Mouse (Mus musculus): ENCODE results near the gene Igdcc3.
"Not testable (repeated sequence)": the region's sequence is repeated elsewhere in the genome, so short reads cannot be mapped to it uniquely, and the experiment has no call there.

The Igdcc3 gene

DNA sequence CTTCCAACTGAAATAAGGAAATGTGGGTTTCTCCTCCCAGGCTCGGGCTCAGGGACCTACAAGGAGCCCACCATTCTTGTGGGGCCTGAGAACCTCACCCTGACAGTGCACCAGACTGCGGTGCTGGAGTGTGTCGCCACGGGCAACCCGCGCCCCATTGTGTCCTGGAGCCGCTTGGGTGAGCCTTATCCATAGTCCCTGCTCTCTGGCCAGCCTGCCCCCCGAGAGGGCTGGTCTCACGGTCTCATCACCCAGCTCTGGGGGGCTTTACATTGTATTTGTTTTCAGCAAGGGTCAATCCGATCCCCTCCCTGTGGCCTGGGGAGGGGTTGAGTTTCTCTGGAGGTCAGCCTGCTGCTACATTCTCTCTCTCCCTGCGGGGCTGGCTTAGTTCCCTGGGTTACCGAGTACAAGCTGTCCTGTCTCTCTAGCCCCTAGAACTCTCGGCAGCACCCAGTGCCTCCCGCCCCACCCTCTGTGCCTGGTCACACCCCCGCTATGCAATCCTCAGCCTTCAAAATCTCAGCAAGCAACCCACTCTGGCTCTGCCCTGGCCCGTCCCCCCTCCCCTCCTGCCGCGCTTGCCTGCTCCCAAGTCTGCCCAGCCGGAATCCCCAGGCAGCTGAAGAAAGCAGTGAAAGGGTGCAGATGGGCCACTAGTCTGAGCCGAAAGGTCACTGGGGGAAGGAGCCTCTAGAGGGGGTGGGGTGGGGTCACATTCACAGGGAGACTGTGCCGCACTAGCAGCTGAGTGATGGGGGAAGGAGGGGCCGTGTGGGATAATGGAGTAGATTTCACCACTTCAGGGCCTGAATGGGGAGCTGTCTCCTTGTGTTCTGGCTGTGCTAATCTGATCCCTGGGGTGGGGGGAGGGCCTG, 37.6 kb downstream of the Igdcc3 start:
- DNase-seq = no peak

GRCm38 (mm10) chr9:65179817-65180624, 39.0 kb downstream of the Igdcc3 start:
- DNase-seq = no peak

- DNase-seq = peak; percentile 71
Measured at GRCm38 (mm10) chr9:65188599-65188998, 47.6 kb downstream of the Igdcc3 start.

GRCm38 (mm10) chr9:65190306-65190705, 49.3 kb downstream of the Igdcc3 start:
- no peak for DNase-seq

DNA sequence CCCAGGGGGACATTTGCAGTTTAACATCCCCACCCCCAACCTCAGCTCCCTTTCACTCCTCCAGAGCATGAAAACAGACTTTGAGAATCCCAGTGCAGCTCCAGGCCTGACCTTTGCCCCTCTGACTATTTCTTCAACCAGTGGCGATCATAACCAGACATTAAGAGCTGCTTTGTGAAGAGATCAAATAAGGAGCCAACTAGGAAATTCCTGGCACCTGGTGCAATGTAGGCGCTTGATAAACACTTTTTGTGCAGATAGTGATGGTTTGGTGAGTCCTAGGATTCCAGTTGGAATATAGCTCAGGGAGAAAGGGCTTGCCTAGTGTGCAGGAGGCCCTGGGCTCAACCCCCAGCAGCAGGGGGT, 50.4 kb downstream of the Igdcc3 start:
- no peak for DNase-seq

DNA sequence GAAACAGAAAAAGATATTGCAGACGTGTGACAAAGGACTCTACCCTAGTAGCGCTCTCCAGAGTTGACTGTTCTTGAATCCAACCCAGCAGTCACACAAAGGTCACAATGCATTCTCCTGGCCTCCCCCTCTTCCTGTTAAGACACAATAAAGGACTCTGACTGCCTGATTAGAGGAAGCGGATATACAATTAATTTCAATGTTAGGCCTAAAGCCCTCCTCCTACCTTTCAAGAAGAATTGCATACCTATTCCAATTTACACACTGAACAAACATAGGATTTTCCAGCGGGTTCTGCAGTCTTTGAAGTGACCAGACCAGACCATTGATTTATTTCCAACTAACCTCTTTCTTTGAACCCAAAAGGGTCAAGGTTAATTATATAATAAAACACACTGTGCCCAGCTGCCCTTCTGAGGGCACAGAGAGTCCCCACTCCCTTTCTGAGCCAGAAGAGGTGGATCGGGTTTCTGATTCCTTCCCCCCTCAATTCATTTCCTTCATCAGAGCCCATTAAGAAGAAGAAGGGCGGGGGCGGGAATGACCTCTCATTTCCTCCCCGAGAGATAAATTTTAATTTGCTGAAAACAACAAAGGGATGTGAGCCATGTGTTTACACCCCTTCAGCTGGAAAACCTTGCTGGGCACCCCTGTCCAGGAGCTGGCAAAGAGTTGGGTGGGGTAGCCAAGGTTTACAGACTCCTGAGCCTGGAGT, 50.9 kb downstream of the Igdcc3 start:
- no peak for DNase-seq

GRCm38 (mm10) chr9:65193214-65193613, 52.2 kb downstream of the Igdcc3 start:
- DNase-seq = no peak

DNA sequence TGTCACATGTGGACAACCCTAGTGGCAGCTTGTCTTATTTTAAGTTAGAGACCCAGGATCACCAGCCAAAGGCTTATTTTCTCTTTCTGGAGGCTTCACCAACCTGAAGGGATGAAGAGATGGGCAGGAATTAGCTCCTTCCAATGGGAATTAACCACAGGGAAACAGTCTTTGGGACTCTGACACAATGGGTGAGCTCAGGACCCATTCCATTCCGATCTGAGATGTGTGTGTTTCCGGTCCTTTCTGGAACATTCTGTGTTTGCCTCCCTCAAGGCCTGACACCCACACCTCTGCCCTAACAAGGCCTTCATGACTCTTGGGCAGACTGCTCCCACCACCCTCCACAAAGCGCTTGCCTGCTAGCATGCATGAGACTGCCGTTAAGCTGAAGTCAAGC, 54.1 kb downstream of the Igdcc3 start, which contains the start of gene Parp16:
Parp16 (plus strand) TSS at position 301 of the 400 bp plus-strand sequence.
- DNase-seq = no peak

DNA sequence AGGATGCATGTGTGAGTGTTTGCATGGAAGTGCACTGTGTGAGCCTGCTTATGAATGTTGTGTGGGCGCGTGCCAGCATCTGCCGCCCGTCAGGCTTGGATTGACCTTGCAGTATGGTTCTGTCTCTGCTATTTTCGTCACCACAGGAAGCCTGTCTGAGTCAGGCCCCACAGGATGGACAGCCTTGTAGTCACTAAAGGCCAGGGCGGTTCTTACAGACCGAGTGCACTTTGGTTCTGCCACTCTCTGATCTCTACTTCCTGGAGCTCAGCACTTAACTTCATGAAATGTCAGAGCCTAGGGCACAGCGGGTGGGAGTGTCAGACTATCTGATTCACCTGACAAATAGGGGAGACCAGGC, 54.6 kb downstream of the Igdcc3 start:
- peak; percentile 32 for DNase-seq

GRCm38 (mm10) chr9:65195982-65196737, 55.2 kb downstream of the Igdcc3 start:
- DNase-seq = peak; percentile 39

GRCm38 (mm10) chr9:65196738-65197569, 56.0 kb downstream of the Igdcc3 start:
- DNase-seq = peak; percentile 97

DNA sequence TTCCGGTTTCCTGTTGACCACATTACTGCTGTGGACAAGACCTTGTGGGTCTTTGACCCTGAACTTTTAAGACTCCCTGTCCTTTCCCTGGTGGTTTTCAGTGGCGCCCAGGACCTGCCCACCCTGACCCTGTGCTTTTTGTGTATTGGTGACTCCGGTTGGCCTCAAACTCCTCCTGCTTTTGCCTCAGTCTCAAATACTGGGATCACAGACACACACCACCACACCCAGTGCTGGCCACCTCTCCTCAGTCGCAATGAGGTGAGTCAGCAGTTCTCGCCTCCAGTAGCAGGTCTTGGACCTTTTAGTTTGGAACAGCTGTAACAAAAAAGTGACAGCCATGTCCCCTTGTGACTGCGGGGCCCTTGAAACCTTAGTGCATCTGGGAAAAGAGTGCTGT, 56.8 kb downstream of the Igdcc3 start:
- DNase-seq = no peak

GRCm38 (mm10) chr9:65199723-65200122, 58.7 kb downstream of the Igdcc3 start:
- DNase-seq = no peak

GRCm38 (mm10) chr9:65200606-65201005, 59.6 kb downstream of the Igdcc3 start:
- DNase-seq = no peak

GRCm38 (mm10) chr9:65201021-65201380, 60.0 kb downstream of the Igdcc3 start:
- DNase-seq = no peak

DNA sequence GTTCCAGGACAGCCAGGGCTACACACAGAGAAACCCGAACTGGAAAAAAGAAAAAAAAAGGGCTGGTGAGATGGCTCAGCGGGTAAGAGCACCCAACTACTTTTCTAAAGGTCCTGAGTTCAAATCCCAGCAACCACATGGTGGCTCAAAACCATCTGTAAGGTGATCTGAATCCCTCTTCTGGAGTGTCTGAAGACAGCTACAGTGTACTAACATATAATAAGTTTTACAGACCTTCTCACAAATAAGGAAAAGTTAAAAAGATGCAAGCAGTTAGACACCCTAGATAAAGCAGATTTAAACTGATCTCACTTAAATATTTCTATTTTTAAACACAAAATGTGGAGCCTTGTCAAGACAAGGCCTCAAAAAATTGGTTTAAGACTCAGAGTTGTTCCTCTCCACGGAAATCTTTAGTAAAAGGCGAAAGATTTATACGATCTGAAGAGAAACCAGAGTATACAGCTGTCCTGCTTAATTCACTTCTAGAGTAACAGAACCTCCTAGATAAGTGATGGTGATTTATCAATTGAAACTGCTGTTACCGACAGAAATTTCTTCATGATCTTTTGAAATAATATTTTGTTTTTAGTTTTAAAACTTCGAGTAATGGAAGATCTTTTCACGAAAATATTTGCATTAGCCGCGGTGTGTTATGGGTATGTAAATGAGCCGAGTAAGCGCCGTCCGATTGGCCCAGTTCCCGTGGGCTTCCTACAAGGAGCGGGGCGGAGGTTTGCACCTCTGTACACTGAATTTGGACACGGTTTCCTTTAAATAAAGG, 60.6 kb downstream of the Igdcc3 start:
- DNase-seq = peak; percentile 80

DNA sequence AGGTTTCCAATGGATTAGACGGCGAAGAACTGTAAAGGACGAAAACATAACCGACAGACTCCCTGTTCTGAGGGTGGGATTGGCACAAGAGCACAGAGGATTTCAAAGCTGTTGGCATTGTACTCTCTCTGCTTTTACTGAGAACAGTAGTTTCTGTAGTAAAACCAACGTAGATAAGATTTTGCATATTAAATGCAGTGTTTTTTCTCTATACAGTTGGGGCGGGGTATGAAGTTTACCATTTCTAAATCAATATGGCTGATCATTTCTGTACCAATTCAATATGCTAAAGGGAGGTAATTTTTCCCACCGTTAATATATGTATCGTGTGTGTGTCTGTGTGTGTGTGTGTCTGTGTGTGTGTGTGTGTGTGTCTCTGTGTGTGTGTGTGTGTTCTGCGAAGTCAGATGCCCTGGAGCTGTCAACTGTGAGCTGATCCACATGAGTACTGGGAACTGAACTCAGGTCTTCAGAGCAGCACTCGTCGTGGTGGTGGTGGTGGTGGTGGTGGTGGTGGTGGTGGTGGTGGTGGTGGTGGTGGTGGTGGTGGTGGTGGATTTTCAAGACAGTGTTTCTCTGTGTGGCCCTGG, 61.3 kb downstream of the Igdcc3 start:
- no peak for DNase-seq

- no peak for DNase-seq
Measured at GRCm38 (mm10) chr9:65205049-65205815, 64.2 kb downstream of the Igdcc3 start.

DNA sequence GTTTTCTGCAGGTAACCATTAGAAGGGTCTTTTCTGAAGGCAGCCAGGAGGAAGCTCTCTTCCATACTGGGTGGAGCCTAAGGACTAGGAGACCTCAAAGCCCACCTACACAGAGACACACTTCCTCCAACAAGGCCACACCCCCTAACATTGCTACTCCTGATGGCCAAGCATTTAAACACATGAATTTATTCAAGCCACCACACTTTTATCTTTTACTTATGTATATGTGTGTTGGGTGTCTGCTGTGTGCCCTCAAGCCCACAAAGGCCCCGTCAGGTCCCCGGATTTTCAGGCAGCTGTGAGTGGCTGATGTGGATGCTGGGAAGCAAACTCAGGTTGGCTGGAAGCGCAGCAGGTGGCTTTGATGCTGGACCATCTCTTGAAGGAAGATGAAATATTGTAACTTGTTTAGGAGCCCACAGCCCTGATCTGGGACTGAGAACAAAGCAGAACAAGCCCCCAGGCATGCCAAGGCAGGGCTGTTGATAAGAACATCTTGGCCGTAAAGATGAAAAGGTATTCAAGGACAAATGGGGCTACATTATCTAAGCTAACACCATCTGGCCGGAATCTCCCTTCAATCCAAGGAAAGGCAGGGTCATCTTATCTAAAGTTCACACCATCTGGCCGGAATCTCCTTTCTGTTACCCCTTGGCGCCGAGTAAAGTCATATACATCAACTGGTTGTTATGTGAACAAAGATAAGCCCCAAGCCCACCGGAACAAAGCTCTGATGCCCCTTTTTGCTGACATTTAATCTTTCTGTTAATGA, 66.2 kb downstream of the Igdcc3 start:
- not testable (repeated sequence) for DNase-seq
